Mouse (Mus musculus): ENCODE measurements around the gene Cldn13. TPM values are rescaled to one million over a fixed set of nuclear protein-coding genes. Genes with fewer than 3 reads are reported as not detected.
A peak's percentile ranks its signal among the peaks of the same experiment; 100 is the strongest.

The Cldn13 gene
- polyA plus RNA-seq, 1 experiment from 2014 or later: 17.1 TPM

DNA sequence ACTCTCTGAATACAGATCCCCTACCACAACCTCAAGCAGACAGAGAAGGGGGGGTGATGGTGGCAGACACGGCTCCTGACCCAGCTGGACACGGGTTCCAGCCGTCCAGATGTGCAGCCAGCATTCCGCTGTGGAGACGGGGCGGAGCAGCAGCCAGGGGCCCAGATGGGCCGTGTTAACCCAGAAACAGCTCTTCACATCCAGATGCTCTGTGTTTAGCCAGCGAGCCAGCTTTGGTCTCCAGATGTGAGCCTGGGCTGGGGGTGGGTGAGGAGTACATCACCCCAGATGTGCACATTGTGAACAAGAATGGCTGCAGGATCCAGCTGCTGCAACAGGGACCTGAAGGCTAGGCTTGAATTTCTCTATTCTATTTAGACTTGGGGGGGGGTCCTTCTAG is 20.0 kb downstream of the Cldn13 start:
- no peak overlapping the region for H3K27ac ChIP-seq (ENCODE audit: low read depth, low read length)
- H3K4me3 ChIP-seq (ENCODE audit: low read depth, low read length): no peak overlapping the region
- WGBS (ENCODE audit: insufficient replicate concordance): 73% methylated on average over 8 of the region's 8 CpGs
- H3K4me1 ChIP-seq (ENCODE audit: control insufficient read depth, insufficient read depth, low read length): peaks cover 4% of the 10 kb centered on the region; the same call in 1 of the 2 replicates
- H3K27me3 ChIP-seq (ENCODE audit: control insufficient read depth, insufficient read depth, low read length): no peaks in the 10 kb centered on the region
- ATAC-seq (replicated peaks; ENCODE audit: insufficient number of reproducible peaks, low FRiP score, low TSS enrichment): no peak
- no peaks in the 10 kb centered on the region for H3K36me3 ChIP-seq (ENCODE audit: control insufficient read depth, insufficient read depth, low read length)
- H3K9ac ChIP-seq (ENCODE audit: low read depth, low read length): no peak overlapping the region
- no peaks in the 10 kb centered on the region for H3K9me3 ChIP-seq (replicated peaks; ENCODE audit: control insufficient read depth, low read length)
- no peak overlapping the region for H3K4me2 ChIP-seq

DNA sequence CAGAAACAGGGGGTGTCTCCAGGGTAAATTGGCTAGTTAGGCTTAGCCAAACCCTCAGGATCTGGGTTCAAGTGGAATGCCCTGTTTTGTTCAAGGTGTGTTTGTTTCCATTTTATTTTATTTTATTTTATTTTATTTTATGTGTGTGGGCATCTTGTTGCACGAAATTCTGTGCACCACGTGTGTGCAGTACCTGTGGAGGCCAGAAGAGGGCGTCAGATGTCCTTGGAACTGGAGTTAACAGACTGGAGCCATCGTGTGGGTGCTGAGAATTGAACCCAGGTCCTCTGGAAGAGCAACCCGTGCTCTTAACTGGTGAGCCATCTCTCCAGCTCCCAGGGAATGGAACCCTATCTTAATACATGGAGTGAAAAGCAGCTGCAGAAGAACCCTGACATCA is 22.6 kb downstream of the Cldn13 start:
- 76% methylated on average over 5 of the region's 5 CpGs for WGBS (ENCODE audit: insufficient replicate concordance)
- Histone ChIP-seq H3K4me3 (ENCODE audit: low read depth, low read length) (no peak overlapping the region), H3K27me3 (ENCODE audit: control insufficient read depth, insufficient read depth, low read length) (0 out of 2 replicates have a peak, but pooled peaks cover under 1% of the 10 kb centered on the region), H3K27ac (ENCODE audit: low read depth, low read length) (no peak overlapping the region), H3K9me3 (replicated peaks; ENCODE audit: control insufficient read depth, low read length) (no peaks in the 10 kb centered on the region), H3K4me1 (ENCODE audit: control insufficient read depth, insufficient read depth, low read length) (peaks cover 7% of the 10 kb centered on the region; the same call in 1 of the 2 replicates), H3K9ac (ENCODE audit: low read depth, low read length) (no peak overlapping the region), H3K4me2 (no peak overlapping the region), H3K36me3 (ENCODE audit: control insufficient read depth, insufficient read depth, low read length) (no peaks in the 10 kb centered on the region)
- no peak for ATAC-seq (replicated peaks; ENCODE audit: insufficient number of reproducible peaks, low FRiP score, low TSS enrichment)

DNA sequence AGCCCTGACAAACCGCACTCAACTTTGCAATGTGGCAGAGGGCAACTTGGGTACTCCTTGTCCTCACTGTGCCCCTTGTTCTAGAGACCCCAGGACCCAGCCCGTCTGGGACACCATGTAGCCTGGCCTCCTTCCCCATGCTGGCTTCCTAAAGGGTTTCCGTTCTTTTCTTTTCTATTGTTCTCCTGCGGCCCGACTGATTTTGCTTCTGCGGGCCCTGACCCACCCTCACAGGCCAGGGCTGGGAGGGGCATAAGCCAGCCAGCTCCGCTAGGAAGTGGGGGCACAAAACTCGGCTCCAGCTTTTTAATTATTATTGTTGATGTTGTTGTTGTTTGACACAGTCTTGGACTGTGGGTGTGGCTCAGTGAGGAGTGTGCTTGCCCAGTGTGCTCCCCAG is 23.8 kb downstream of the Cldn13 start:
- peaks cover 7% of the 10 kb centered on the region; the same call in 1 of the 2 replicates for H3K4me1 ChIP-seq (ENCODE audit: control insufficient read depth, insufficient read depth, low read length)
- H3K36me3 ChIP-seq (ENCODE audit: control insufficient read depth, insufficient read depth, low read length): no peaks in the 10 kb centered on the region
- ATAC-seq (replicated peaks; ENCODE audit: insufficient number of reproducible peaks, low FRiP score, low TSS enrichment): no peak
- H3K27me3 ChIP-seq (ENCODE audit: control insufficient read depth, insufficient read depth, low read length): 0 out of 2 replicates have a peak, but pooled peaks cover 4% of the 10 kb centered on the region
- no peaks in the 10 kb centered on the region for H3K9me3 ChIP-seq (replicated peaks; ENCODE audit: control insufficient read depth, low read length)
- H3K27ac ChIP-seq (ENCODE audit: low read depth, low read length): 0 out of 2 replicates have a peak overlapping the region, but pooled peaks have one; percentile 22
- no peak overlapping the region for H3K4me3 ChIP-seq (ENCODE audit: low read depth, low read length)
- H3K9ac ChIP-seq (ENCODE audit: low read depth, low read length): no peak overlapping the region
- 57% methylated on average over 8 of the region's 8 CpGs for WGBS (ENCODE audit: insufficient replicate concordance)
- H3K4me2 ChIP-seq: no peak overlapping the region

DNA sequence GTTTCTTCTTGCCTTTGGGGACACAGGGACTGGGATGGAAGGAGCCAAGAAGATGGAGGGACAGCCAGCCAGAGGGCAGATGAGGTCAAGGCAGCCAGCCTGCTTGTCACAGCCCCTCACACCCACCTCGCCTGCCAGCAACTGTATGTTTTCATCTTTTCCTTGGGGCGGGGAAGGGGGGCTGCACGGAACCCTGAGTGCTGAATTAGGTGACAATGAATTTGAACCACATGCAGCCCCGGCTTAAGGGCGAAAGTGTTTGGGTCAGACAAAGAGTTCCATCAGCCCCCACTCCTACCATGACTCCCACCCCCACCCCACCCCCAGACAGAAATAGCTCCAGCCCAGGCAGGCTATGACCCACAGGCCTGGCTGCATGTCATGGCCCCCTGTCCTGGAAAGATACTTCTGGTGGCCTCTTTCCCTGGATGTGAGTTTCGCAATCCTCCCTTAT is 24.7 kb downstream of the Cldn13 start:
- Histone ChIP-seq H3K36me3 (ENCODE audit: control insufficient read depth, insufficient read depth, low read length) (no peaks in the 10 kb centered on the region), H3K9me3 (replicated peaks; ENCODE audit: control insufficient read depth, low read length) (no peaks in the 10 kb centered on the region), H3K4me3 (ENCODE audit: low read depth, low read length) (no peak overlapping the region), H3K9ac (ENCODE audit: low read depth, low read length) (no peak overlapping the region), H3K4me2 (no peak overlapping the region), H3K27ac (ENCODE audit: low read depth, low read length) (no peak overlapping the region), H3K4me1 (ENCODE audit: control insufficient read depth, insufficient read depth, low read length) (peaks cover 7% of the 10 kb centered on the region; the same call in 1 of the 2 replicates), H3K27me3 (ENCODE audit: control insufficient read depth, insufficient read depth, low read length) (0 out of 2 replicates have a peak, but pooled peaks cover 4% of the 10 kb centered on the region)
- ATAC-seq (replicated peaks; ENCODE audit: insufficient number of reproducible peaks, low FRiP score, low TSS enrichment): no peak
- WGBS (ENCODE audit: insufficient replicate concordance): 75% methylated on average over 6 of the region's 6 CpGs

DNA sequence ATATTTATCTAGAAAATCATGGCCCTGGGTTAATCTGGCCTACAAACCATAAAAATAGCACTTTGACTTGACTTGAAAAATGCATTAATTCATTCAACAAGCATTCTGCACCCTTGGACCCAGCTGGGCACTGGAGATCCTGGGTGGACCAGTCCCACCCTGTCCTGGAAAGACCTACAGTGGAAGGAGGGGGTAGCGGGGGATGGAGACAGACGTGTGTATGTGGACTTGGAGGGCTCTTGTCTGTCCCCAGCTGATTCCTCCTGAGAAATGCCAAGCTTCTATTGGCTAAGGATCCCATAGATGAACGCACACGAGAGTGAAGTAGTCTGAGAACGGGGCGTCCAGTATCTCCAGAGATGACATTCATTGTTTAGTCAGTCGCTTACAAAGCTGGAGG is 26.8 kb downstream of the Cldn13 start:
- 83% methylated on average over 7 of the region's 7 CpGs for WGBS (ENCODE audit: insufficient replicate concordance)
- H3K27ac ChIP-seq (ENCODE audit: low read depth, low read length): no peak overlapping the region
- ATAC-seq (replicated peaks; ENCODE audit: insufficient number of reproducible peaks, low FRiP score, low TSS enrichment): no peak

DNA sequence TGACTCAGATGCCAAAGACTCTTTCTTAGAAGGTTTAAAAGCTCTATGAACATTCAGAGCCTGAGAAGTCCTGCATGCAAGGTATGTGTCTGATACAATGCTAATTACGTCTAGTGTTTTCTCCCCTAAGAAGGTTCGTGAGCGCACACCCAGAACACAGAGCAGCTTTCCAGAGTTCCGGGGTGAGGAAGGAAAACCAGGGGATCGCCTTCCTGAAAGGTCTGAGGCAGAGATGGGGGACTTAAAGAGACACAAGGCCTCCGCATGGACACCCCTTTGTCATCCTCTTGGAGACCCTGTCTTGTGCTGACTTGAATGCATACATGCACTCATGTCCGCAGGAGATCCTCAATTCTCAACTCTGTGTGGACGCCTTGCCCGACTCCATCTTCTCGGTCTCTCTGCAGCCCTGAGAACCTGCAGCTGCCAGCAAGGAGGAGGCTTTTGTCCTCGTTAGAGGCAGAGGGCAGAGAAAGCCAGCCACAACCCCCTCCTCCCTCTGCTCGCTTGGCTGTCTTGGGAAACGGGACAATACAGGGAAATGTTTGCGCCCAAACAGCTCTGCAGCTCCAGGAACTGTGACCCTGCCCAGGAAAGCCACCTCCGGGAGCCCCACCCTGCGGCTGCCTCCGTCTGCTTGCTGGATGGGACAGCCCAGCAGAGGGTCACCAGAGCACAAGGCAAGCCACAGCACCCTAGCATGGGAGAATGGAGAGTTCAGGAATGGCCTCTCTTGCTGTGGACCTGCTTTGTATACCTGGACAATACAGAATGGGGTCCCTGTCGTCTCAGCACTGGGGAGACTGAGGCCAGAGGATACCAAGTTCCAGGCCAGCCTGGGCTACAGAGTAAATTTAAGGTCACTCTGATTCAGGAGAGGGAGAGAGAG is 27.6 kb downstream of the Cldn13 start:
- Histone ChIP-seq H3K9me3 (replicated peaks; ENCODE audit: control insufficient read depth, low read length) (no peaks in the 10 kb centered on the region), H3K27ac (ENCODE audit: low read depth, low read length) (peak overlapping the region; percentile 41; the same call in 1 of the 2 replicates)
- ATAC-seq (replicated peaks; ENCODE audit: insufficient number of reproducible peaks, low FRiP score, low TSS enrichment): peak; percentile 22; the same call in 1 of the 2 replicates

More for the DNA sequence above, 26.8 kb downstream of the Cldn13 start:
- Histone ChIP-seq H3K36me3 (ENCODE audit: control insufficient read depth, insufficient read depth, low read length) (no peaks in the 10 kb centered on the region), H3K4me3 (ENCODE audit: low read depth, low read length) (no peak overlapping the region), H3K27me3 (ENCODE audit: control insufficient read depth, insufficient read depth, low read length) (0 out of 2 replicates have a peak, but pooled peaks cover 4% of the 10 kb centered on the region), H3K9ac (ENCODE audit: low read depth, low read length) (no peak overlapping the region), H3K4me2 (no peak overlapping the region), H3K9me3 (replicated peaks; ENCODE audit: control insufficient read depth, low read length) (no peaks in the 10 kb centered on the region), H3K4me1 (ENCODE audit: control insufficient read depth, insufficient read depth, low read length) (peaks cover 7% of the 10 kb centered on the region; the same call in 1 of the 2 replicates)

DNA sequence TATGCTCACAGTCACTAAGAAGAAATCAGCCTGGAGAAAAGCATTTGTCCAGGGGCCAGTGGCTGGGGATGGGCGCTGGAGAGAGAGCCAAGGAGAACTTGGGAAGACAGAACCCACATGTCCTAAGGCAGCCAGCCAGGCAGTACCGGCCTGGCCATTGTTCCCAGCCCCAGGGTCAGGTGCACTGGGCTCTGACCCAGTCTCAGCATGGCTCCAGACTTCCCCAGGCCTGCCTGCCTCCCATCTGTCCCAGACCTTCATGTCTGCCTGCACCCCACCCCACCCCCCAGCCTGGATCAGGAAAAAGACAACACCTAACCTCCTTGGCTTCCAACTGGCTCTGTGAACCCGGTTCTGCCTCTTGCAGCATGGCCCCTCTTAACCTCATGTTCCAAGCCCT is 32.2 kb downstream of the Cldn13 start:
- no peak for ATAC-seq (replicated peaks; ENCODE audit: insufficient number of reproducible peaks, low FRiP score, low TSS enrichment)
- 59% methylated on average over 3 of the region's 3 CpGs for WGBS (ENCODE audit: insufficient replicate concordance)

More for the DNA sequence above, 27.6 kb downstream of the Cldn13 start:
- H3K4me1 ChIP-seq (ENCODE audit: control insufficient read depth, insufficient read depth, low read length): peaks cover 7% of the 10 kb centered on the region; the same call in 1 of the 2 replicates
- 46% methylated on average over 18 of the region's 18 CpGs for WGBS (ENCODE audit: insufficient replicate concordance)
- no peak overlapping the region for H3K4me3 ChIP-seq (ENCODE audit: low read depth, low read length)
- no peak overlapping the region for H3K4me2 ChIP-seq
- H3K9ac ChIP-seq (ENCODE audit: low read depth, low read length): 0 out of 2 replicates have a peak overlapping the region, but pooled peaks have one; percentile 16
- H3K27me3 ChIP-seq (ENCODE audit: control insufficient read depth, insufficient read depth, low read length): 0 out of 2 replicates have a peak, but pooled peaks cover 4% of the 10 kb centered on the region
- H3K36me3 ChIP-seq (ENCODE audit: control insufficient read depth, insufficient read depth, low read length): no peaks in the 10 kb centered on the region

DNA sequence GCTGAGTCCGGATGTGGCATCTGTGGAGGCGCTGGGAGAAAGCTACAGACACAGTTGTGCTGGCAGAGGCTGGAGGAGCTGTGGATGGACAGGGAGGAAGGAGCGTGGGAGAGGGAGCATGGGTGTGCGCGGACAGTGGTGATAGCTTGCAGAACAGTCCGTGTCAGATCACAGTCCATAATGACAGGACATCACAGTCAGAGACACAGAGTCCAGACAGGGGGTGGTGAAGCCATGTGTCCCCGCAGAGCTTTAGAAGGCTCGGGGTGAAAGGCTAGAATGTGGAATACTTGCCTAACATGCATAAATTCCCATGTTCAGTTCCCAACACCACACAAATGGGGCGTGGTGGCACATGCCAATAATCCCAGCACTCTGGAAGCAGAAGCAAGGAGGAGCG is 38.5 kb downstream of the Cldn13 start:
- peaks cover 3% of the 10 kb centered on the region; the same call in 1 of the 2 replicates for H3K4me1 ChIP-seq (ENCODE audit: control insufficient read depth, insufficient read depth, low read length)
- no peak overlapping the region for H3K4me3 ChIP-seq (ENCODE audit: low read depth, low read length)
- ATAC-seq (replicated peaks; ENCODE audit: insufficient number of reproducible peaks, low FRiP score, low TSS enrichment): no peak
- H3K27ac ChIP-seq (ENCODE audit: low read depth, low read length): no peak overlapping the region
- H3K9me3 ChIP-seq (replicated peaks; ENCODE audit: control insufficient read depth, low read length): no peaks in the 10 kb centered on the region; the same call in 1 of the 2 replicates
- H3K9ac ChIP-seq (ENCODE audit: low read depth, low read length): no peak overlapping the region
- no peak overlapping the region for H3K4me2 ChIP-seq
- H3K27me3 ChIP-seq (ENCODE audit: control insufficient read depth, insufficient read depth, low read length): no peaks in the 10 kb centered on the region
- WGBS (ENCODE audit: insufficient replicate concordance): 64% methylated on average over 10 of the region's 10 CpGs
- no peaks in the 10 kb centered on the region for H3K36me3 ChIP-seq (ENCODE audit: control insufficient read depth, insufficient read depth, low read length)

More for the DNA sequence above, 32.2 kb downstream of the Cldn13 start:
- H3K27ac ChIP-seq (ENCODE audit: low read depth, low read length): no peak overlapping the region
- H3K4me1 ChIP-seq (ENCODE audit: control insufficient read depth, insufficient read depth, low read length): 0 out of 2 replicates have a peak, but pooled peaks cover 3% of the 10 kb centered on the region
- H3K4me3 ChIP-seq (ENCODE audit: low read depth, low read length): no peak overlapping the region
- no peaks in the 10 kb centered on the region for H3K36me3 ChIP-seq (ENCODE audit: control insufficient read depth, insufficient read depth, low read length)
- no peak overlapping the region for H3K9ac ChIP-seq (ENCODE audit: low read depth, low read length)
- H3K27me3 ChIP-seq (ENCODE audit: control insufficient read depth, insufficient read depth, low read length): 0 out of 2 replicates have a peak, but pooled peaks cover 4% of the 10 kb centered on the region
- H3K4me2 ChIP-seq: no peak overlapping the region
- H3K9me3 ChIP-seq (replicated peaks; ENCODE audit: control insufficient read depth, low read length): no peaks in the 10 kb centered on the region; the same call in 1 of the 2 replicates

Measured in heart, embryonic 11.5 days (tissue).